Mouse (Mus musculus) thymus, postnatal 36 days (tissue): ENCODE data around the gene Rrp36.

ENCODE experiments used
- DNase-seq, 2 experiments: peaks; one replicate each; pipeline ENCODE4 v3.0.0; 2022; ENCODE audit warnings: mixed read lengths in 2 of 2

The Rrp36 gene

GRCm38 (mm10) chr17:46645561-46646321 lies 28.4 kb downstream of the Rrp36 start, which contains the start of the genes Klc4 and Mrpl2:
Gene Klc4 (minus strand): TSS chr17:46646022.
Gene Mrpl2 (plus strand): TSS chr17:46646229.
- DNase-seq, result peak; percentile 98 to 99

DNA sequence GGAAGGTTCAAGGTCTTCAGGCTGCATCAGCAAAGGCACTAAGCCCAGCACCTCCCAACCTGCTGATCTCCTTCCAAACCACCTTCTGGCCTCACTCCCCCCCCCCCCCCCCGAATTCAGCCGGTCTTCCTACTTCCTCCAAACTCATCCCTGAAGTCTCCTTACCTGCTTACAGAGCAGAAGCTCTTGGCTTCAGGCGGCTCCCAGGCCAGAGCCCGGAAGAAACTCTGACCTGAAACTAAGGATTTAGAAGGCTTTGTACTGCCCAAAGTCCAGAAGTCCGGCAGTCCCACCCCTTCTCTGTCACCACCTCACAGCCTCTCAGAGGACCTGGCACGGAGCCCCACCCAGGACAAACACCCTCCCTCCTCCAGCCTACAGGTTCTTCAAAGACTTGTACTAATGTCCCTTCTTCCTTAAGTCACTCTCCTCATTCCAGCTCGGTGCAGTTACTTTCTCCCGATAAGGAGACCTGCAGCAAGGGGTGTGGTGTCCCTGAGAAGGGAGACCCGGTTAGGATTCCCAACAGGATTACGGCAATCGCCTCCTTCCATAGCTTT lies 29.2 kb downstream of the Rrp36 start:
- DNase-seq, result no peak

- DNase-seq, result no peak
Observed at GRCm38 (mm10) chr17:46644152-46644805, 29.9 kb downstream of the Rrp36 start.

DNA sequence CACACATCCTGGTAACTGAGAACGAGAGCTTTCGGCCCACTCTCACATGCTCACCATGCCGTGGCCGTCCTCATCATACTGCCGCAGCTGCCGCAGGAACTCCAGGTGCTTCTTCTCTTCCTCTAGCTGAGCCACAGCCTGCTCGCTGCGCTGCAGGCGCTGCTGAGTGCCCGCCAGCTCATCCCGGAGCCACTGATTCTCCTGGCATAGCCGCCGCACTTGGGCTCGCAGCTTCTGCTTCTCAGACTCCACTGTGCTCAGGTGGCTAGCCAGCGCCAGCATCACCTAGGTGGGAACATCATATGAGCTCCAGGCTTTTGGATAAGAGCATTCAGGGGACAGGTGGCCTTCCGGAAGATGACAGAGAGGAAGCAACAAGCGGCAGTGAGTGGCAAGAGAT lies 32.1 kb downstream of the Rrp36 start:
- DNase-seq, result no peak

DNA sequence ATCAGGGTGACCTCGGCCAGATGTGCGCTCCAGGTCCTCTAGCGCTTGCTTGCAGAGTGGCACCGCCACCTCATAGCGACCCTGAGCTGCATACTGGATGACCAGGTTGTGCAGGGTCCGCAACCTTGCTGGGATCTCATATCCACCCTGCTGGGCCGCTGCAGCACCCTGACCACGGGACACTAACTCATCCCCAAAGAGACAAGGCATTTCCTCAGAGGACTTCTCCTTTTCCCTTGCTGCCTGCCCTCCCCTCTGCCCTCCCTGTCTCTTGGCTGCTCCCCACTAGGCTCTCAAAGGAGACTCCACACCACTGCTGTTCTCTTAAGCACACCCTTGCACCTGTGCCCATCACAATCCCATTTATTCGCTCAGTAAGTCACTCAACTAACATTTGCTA lies 34.2 kb downstream of the Rrp36 start:
- no peak for DNase-seq

DNA sequence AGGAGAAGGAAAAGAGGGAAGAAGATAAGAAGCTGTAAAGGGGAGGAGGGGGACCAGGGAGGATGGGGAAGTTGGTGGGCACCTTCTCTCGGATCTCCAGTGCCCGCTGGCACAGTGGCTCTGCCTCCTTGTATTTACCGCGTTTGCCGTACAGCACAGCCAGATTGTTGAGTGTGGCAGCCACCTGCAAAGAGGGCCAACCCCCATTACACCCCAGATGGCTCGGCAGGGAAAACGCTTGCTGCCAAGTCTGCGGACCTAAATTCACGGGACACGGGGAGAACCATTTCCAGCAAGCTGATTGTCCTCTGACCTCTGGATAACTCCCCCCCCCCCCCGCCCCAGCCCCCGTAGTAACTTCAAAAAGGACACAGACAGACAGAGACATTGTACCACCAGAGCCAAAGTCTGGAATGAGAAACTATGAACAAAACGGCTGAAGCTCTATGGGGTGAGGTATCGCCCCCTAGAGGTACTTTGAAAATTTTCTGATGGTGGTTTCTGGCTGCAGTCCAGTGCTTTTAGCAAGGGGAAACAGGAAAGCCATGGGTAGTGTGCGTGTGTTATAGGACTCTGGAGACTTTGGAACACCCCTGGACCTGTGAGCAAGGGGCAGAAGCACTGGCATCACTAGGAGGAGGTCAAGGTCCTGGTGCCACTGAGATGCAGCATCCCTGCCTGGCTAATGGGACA lies 37.2 kb downstream of the Rrp36 start:
- peak in 1 of 2 experiments; percentile 33 for DNase-seq

DNA sequence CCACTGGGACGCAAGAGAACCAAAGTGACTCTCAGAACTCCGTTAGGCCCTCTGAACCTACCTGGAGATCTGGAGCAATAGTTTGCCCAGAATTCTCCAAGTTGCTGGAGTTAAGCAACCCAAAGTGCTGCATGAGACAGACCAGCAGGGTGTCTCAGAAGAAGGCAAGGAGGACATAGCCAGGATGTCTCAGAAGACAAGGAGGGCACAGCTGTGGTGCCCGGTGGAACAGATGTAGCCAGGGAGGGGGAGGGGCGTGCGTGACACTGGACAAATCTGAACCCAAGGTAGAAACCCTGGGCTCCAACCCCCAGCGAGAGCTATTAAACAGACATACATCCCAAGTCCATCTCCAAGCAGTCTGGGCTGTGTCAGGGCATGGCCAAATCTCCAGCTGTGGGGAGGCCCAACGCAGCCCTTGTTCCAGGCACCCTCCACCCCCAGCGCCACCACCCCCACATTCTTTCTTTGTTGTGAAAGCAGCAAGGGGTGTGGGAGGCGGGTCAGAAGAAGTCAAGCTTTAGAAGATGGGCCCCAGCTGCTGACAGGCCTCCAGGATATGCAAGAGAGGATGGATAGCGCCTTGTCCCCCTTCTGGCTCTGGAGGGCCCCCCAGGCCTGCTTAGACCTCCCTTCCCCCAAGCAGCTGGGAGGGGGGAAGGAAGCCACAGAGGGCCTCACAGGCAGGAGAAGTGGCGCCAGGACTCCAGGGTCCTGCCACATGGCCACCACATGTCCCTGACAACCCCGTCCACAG lies 44.3 kb downstream of the Rrp36 start:
- DNase-seq, result peak; percentile 23 to 44

GRCm38 (mm10) chr17:46628791-46629684 lies 45.1 kb downstream of the Rrp36 start, which contains the start of gene Ptk7:
Gene Ptk7 (minus strand): TSS chr17:46629504.
- DNase-seq, result peak; percentile 70 to 78

GRCm38 (mm10) chr17:46628471-46628790 lies 45.7 kb downstream of the Rrp36 start:
- DNase-seq, result no peak

- DNase-seq, result no peak
Observed at GRCm38 (mm10) chr17:46627409-46627808, 46.7 kb downstream of the Rrp36 start.

- no peak for DNase-seq
Observed at GRCm38 (mm10) chr17:46624598-46624997, 49.6 kb downstream of the Rrp36 start.

DNA sequence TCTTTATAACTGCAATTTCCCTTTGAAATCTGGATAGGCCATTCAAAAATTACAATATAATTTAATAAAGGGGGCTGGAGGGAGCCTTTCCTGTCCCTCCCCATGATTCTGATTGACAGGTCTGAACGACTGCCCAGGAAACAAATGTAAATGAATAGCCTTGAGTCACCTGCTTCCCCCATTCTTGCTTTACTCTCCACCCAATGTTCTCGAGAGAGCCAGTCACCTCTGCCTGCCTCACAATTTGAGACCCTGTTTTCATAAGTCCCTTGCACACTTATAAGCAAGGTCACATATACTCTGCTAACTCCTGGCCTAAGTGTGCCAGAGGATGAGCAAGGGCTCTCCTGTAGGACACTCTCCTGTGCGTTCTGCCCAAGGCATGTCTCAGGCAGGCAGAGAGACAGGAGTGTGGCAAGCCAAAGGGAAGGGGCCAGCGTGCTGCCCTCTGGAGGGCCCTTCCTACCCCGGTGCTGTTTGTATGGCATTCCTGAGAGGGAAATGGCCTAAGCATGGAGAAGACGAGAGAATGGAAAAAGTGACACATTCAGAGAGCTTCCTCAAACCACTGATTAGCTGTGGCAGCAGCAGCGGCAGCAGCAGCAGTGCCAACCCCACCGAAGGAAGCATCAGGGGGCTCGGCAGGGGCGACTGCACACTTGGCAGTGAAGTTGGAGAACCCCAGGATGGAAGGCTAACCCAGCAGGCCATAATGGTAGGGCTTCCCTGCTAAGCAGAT lies 50.2 kb downstream of the Rrp36 start:
- no peak for DNase-seq

GRCm38 (mm10) chr17:46622269-46622668 lies 51.9 kb downstream of the Rrp36 start:
- no peak for DNase-seq

- DNase-seq, result no peak
Observed at GRCm38 (mm10) chr17:46621324-46621723, 52.8 kb downstream of the Rrp36 start.

- no peak for DNase-seq
Observed at GRCm38 (mm10) chr17:46619683-46620357, 54.3 kb downstream of the Rrp36 start.

DNA sequence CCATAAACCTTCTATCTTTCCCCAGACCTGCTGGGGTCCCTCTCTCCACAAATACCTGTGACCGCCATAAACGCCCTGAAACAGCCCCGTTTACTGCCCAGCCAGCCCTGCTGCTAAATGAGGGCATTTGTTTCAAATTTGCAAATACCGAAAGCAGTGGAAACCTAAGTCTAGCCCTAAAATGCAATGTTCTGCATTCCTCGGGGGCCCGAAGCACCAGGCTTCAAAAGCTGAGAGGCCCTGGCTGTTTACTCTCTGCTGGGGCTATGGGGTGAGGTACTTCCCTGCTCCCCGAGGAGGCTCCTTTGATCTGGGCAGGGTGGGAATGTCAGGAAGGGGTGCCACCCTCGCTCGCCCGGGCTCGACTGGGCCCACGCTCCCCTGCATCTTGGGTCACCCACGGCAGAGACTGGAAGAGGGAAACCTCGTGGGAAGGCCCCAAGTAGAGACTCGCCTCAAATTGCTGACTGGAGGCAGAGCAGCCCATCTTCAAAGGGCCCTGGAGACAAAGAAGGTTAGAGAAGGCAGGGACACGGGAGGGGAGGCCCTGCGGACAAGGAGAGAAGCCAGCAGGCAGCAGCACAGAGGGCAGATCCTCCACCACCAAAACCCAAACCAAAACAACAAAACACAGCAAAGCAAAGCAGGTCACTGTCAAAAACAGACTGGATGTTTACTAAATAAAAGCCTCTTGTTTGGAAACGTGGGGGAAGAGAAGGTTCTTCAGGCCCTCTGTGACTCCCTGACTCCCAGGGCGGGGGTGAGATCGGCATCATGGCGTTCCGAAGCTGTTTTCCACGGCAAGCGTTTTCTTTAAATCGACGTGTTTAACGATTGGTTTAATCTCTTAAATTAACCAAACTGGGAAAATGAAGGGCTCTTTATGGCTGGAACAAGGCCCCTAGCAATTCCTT lies 55.1 kb downstream of the Rrp36 start:
- DNase-seq, result no peak

GRCm38 (mm10) chr17:46618394-46618768 lies 55.8 kb downstream of the Rrp36 start:
- DNase-seq, result no peak

- DNase-seq, result no peak
Observed at GRCm38 (mm10) chr17:46617799-46618198, 56.4 kb downstream of the Rrp36 start.
